ENCODE assay signal across 8 mouse cellular contexts in genomic region chr11:120255038-120255437, GRCm38 (mm10). TPM values are rescaled to one million over a fixed set of nuclear protein-coding genes. Genes with fewer than 3 reads are reported as not detected.
DNase-seq lines count a peak whose midpoint lies in the region; ATAC-seq and TF ChIP-seq lines count a peak whose summit lies in the region.

No protein-coding gene starts in this region.

- ATAC-seq in forebrain, embryonic 15.5 days (replicated peaks), result no peak
- no peak for ATAC-seq in midbrain, embryonic 15.5 days (replicated peaks)
- ATAC-seq in granulocyte monocyte progenitor cell, adult 5-6 weeks (replicated peaks; ENCODE audit: poor library complexity, severe bottlenecking), result no peak

- no peaks in the 10 kb centered on the region for H3K36me3 ChIP-seq in forebrain, embryonic 15.5 days
- H3K36me3 ChIP-seq in midbrain, embryonic 15.5 days (replicated peaks), result no peaks in the 10 kb centered on the region

- intact Hi-C loops in heart, postnatal 36 days (cut with DNase I), result no loop called here

- H3K27ac ChIP-seq in forebrain, embryonic 15.5 days (replicated peaks), result 0 out of 2 replicates have a peak overlapping the region, but pooled peaks have one; percentile 8
- 0 out of 2 replicates have a peak overlapping the region, but pooled peaks have one; percentile 39 for H3K27ac ChIP-seq in midbrain, embryonic 15.5 days

- no peaks in the 10 kb centered on the region for H3K9me3 ChIP-seq in forebrain, embryonic 15.5 days
- H3K9me3 ChIP-seq in midbrain, embryonic 15.5 days, result no peaks in the 10 kb centered on the region

- DNase-seq in Muller cell, postnatal 12 days (ENCODE audit: inconsistent ontology term), result peak; percentile 96
- peak; percentile 63 for DNase-seq in brain, embryonic 14.5 days (ENCODE audit: low read depth)
- peak; percentile 88 to 90 for DNase-seq in heart, postnatal 36 days
- peak; percentile 78 for DNase-seq in layer of hippocampus, adult 9-11 months
- DNase-seq in natural killer cell, adult 2 months (ENCODE audit: low spot score in 2 of 2), result no peak

- no peak for TF ChIP-seq CTCF in brain, embryonic 14.5 days (IDR thresholded peaks at IDR 0.05; ENCODE audit: borderline replicate concordance, extremely low read depth, insufficient read depth, insufficient read length)

- H3K27me3 ChIP-seq in forebrain, embryonic 15.5 days, result no peaks in the 10 kb centered on the region
- H3K27me3 ChIP-seq in midbrain, embryonic 15.5 days (replicated peaks), result no peaks in the 10 kb centered on the region

- no peak for TF ChIP-seq POLR2A in brain, embryonic 14.5 days (IDR thresholded peaks at IDR 0.05; ENCODE audit: borderline replicate concordance, extremely low read depth, insufficient read depth, insufficient read length, poor library complexity, severe bottlenecking)

- no peak overlapping the region for H3K4me3 ChIP-seq in forebrain, embryonic 15.5 days
- H3K4me3 ChIP-seq in midbrain, embryonic 15.5 days, result no peak overlapping the region

- H3K9ac ChIP-seq in forebrain, embryonic 15.5 days (replicated peaks), result no peak overlapping the region
- no peak overlapping the region for H3K9ac ChIP-seq in midbrain, embryonic 15.5 days

- 40% methylated on average over 6 of the region's 6 CpGs for WGBS in forebrain, embryonic 15.5 days
- WGBS in midbrain, embryonic 15.5 days, result 53% methylated on average over 6 of the region's 6 CpGs

- H3K4me1 ChIP-seq in forebrain, embryonic 15.5 days, result peaks cover 90% of the 10 kb centered on the region
- H3K4me1 ChIP-seq in midbrain, embryonic 15.5 days, result peaks cover 83% of the 10 kb centered on the region

- H3K4me2 ChIP-seq in forebrain, embryonic 15.5 days (replicated peaks), result no peak overlapping the region
- no peak overlapping the region for H3K4me2 ChIP-seq in midbrain, embryonic 15.5 days

RNA-seq across cellular contexts. Expression of gene Bahcc1, which starts 22.3 kb away (rescaled TPM):
- 29.0 and 47.0 TPM in 2 replicates for polyA plus RNA-seq in brain, embryonic 14.5 days (2012; rRNA removed)
- 15.4 and 16.1 TPM in 2 replicates for polyA plus RNA-seq in forebrain, embryonic 15.5 days (2015; fragmentation: Nextera tagmentation; extraction: Ambion mirVana)
- total RNA-seq in heart, postnatal 36 days (2021), result 10 to 100 TPM in 1 of 2 experiments, 1 to 10 TPM in 1; 8.5 to 11.2 TPM
- polyA plus RNA-seq in midbrain, embryonic 15.5 days (2015; fragmentation: Nextera tagmentation; extraction: Ambion mirVana), result 16.2 and 16.7 TPM in 2 replicates
- 22.5 and 22.9 TPM in 2 replicates for total RNA-seq in granulocyte monocyte progenitor cell, adult 5-6 weeks (2014; fragmentation: Nextera tagmentation)
- 4.7 and 5.9 TPM in 2 replicates for total RNA-seq in granulocyte monocyte progenitor cell, adult 5-6 weeks (2017)

Comparison
In these comparisons a context has a peak if more than half of its experiments do, and no peak if none do; other contexts are left out.
1. DNase-seq: peak in Muller cell, postnatal 12 days (single experiment), brain, embryonic 14.5 days (single experiment), heart, postnatal 36 days (2 of 2) and layer of hippocampus, adult 9-11 months (single experiment); none in natural killer cell, adult 2 months (0 of 2).